Mouse (Mus musculus) inflammation-experienced regulatory T-cells, adult 6 months (primary cell): ENCODE data around the gene Tsc2. TPM values are rescaled to one million over a fixed set of nuclear protein-coding genes. Genes with fewer than 3 reads are reported as not detected.
"Not testable (repeated sequence)": the region's sequence is repeated elsewhere in the genome, so short reads cannot be mapped to it uniquely, and the experiment has no call there.

ENCODE experiments used
- ATAC-seq: one replicate; pipeline ENCODE4 v1.8.0; 2017
- polyA plus RNA-seq, 3 experiments: library from polyadenylated mRNA; unstranded; fragments of 100-300 nt; shearing (Covaris generic); gene quantifications; one replicate each; pipeline ENCODE4 v1.2.1; 2017

Gene Tsc2
- 10 to 100 TPM; 17.0 to 17.7 (median 17.1) TPM for polyA plus RNA-seq

DNA sequence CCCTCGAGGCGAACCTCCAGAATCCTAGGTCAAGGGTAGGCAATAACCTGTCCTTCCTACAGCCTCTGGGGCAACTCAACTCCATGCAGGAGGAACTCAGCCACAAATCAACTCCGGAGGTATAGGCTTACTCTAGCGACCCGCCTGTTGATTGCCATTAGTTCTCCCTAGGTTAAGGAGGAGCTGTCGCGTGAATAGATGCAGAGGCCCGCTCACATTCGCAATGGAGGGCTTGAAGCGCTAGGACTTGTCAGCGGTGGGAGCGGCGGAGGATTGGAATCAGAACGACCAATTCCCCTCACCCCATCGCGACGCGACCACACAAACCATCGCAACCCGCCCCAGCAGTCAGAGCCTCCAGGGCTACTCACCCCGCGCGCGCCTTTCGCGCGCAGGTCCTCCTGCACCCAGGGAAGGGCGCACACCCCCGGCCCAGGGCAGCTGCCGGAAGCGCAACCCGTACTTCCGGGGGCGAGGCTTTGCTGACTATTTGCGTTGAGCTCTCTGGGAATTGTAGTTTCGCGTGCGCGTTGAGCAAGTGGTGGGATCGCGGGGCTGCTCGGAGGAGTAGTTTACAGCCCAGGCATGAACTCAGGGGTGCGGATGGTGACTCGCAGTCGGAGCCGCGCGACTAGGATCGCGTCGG is at the start of gene Tsc2, which contains the start of gene Nthl1:
Gene Tsc2, minus strand, starts transcription at position 464 of the 646 bp plus-strand sequence.
Gene Nthl1, plus strand, starts transcription at position 514 of the 646 bp plus-strand sequence.
- ATAC-seq, result peak; percentile 97

DNA sequence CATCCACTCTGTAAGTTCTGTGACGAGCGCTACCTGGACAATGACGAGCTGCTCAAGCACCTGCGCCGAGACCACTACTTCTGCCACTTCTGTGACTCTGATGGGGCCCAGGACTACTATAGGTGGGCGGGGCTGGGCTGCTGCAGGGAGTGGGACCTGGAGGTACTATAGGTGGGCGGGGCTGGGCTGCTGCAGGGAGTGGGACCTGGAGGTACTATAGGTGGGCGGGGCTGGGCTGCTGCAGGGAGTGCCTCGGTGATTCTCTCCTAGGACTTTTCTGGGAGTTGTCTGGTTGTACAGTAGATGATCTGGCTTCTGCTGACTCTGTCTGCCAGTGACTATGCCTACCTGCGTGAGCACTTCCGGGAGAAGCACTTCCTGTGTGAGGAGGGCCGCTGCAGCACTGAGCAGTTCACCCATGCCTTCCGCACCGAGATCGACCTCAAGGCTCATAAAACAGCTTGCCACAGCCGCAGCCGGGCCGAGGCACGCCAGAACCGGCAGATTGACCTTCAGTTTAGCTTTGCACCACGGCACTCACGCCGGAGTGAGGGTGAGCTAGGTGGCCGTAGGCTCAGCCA is 45.2 kb upstream of the Tsc2 start:
- no peak for ATAC-seq

DNA sequence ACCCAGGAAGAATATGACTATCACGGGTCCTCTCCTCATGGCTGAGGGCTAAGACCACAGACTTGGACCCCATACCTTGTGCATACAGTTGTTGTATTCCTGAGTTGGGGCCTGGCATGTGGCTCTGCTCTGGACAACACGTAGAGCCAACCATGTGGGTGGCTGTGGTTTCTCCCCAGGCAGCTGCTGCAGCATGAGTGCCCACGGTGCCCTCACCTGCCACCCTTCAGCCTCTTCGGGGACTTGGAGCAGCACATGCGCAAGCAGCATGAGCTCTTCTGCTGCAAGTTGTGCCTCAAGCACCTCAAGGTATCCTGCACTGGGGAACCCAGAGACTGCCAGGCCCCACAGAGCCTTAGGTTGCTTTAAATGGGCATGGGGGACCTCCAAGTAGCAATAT is 44.4 kb upstream of the Tsc2 start:
- ATAC-seq, result no peak

DNA sequence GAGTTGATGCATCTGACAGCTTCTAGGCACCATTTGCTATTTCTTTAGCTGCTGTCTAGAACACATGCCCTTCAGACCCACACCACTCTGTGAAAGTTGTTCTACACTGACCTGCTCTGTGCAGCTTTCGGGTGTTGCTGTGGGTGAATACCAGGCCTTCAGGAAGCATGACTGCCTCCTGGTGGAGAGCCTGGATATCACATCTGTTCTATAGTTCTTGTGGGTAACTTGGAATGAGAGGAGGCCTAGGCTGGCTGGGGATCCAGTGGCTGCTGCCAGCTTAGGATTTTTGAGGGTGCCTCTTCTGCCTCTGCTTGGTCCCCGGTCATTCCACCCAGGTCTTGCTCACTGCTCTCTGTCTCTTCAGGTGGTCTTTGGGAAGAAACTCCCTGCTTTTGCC is 43.8 kb upstream of the Tsc2 start:
- ATAC-seq, result peak; percentile 91

DNA sequence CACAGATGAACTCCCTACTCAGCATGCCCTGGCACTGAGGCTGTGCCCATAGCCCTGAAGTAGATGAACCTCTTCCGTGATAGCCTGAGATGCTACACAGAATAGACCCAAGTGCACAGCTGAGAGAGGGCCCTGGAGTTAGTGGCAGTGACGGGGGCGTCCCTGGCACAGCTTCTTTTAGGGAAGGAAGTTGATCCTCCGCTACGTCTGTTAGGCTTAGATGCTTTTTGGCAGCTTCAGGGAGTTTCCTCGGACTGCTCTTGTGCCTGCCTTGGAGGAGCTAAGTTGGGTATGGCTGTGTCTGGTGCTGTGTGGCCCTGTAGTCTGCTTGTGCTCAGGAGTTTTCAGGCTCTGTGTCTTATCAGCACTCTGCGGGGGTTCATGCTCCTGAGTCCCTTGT is 41.8 kb upstream of the Tsc2 start:
- ATAC-seq, result no peak

DNA sequence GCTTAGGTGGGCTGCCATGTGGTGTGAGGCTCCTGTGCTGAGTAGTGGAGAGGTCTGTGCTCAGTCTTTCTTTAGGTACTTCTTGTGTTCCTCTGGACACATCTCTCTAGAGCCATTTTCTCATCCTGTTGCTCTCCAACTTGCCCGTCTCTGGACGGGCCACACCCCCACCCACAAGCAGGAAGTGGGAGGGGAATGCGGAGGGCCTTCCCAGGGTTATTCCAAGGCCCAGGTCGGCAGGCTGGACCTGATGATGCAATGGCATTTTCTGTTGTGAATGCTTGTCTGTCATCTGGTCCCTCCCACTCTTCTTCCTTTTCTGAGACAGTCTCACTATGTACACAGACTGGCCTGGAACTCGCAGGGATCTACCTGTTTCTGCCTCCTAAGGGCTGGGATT is 39.7 kb upstream of the Tsc2 start:
- no peak for ATAC-seq

DNA sequence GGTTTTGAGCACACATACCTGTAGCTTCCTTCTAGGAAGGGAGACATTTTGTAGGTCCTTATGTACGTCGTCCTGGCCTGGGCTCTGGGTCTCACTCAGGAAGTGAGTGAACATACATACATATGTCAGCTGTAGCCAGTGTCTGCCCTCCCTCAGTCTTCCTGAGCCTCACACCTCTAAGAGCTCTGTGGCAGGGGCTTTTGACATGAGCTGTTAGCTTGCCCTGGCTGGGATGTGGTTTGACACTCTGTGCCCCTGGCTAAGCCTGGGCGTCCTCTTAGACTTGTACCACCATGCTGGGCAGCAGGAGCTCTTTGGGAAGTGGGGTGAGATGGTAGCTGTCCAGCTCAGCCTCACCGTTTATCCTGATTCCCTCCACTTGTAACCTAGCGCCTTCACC is 38.9 kb upstream of the Tsc2 start:
- no peak for ATAC-seq

DNA sequence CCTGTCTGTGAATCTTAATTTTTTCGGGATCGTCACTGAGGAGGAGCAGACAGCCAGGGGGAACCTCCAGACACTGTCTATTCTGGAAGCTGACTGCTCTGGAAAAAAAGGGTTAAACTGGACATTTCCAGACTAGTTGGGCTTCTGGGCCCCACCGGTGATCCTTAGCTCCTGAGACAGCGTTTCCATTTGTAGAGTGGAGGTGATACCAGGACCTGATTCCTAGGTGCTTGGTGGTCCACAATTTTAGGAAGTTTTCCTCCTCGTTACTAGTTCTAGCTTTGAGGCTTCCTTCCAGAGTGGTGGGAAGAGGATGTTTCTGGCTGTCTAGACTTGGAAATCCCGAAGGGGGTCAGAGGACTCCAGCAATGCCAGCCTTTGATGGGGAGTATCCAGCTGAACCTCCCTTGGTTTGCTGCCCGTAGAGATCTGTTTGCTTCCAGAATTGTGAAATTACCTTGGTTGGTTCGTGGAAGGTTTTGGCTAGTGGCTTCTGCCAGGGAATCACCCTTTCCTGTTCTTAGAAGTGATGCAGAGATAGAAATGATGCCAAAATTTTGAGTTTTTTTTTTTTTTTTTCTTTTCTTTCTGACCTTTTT is 37.9 kb upstream of the Tsc2 start:
- ATAC-seq, result no peak

DNA sequence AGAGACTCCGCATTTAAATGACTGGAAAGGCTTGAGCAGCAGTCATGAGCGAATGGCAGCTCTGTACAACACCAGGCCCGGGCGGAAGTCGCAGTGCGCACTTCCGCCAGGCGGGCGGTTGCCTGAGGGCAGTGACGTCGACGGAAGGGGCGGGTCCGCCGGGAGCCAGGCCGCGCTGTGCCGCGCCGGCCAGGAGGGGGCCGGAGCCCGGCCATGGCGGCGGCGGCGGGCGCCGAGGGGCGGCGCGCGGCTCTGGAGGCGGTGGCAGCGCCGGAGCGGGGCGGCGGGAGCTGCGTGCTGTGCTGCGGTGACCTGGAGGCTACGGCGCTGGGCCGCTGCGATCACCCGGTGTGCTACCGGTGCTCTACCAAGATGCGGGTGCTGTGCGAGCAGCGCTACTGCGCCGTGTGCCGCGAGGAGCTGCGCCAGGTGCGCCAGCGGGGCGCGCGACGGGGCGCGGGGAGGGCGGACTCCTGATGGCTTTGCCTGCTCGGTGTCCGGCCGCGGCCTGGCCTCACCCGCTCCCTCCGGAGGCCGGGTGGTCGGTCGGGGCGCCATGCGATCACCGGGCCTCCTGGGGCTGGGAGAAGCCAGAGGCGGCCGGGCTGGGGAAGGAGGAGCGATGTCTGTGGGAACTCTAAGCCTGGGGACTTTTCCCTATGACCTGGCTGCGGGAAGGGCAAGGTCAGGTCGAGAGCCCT is 37.3 kb upstream of the Tsc2 start, which contains the start of gene Zfp598:
Gene Zfp598, plus strand, starts transcription at position 143 of the 701 bp plus-strand sequence.
- ATAC-seq, result peak; percentile 99

DNA sequence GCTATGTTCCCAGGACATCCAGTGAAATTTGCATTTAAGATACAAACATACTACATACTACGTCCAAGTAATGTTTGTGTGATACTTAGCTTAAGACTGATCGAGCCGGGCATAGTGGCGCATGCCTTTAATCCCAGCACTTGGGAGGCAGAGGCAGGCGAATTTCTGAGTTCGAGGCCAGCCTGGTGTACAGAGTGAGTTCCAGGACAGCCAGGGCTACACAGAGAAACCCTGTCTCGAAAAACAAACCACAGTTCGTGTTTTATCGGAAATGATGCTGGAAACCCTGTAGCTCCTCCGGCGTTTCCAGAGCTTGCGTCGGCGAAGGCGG is 36.7 kb upstream of the Tsc2 start:
- not testable (repeated sequence) for ATAC-seq

DNA sequence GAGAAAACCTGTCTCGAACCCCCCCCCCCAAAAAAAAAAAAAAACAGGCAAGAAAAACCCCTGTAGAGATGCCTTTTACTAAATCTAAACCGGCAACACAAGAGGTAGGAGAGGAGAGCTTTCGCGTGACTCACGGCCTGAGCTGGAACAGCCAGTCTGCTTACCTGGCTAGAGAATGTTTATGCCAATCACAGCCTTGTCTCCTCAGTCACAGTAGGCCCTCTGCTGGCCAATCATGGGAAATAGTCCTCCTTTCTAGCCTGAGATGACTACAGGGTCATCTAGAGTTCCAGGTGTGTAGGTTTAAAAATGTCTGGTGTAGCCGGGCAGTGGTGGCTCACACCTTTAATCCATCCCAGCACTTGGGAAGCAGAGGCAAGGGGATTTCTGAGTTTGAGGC is 35.0 kb upstream of the Tsc2 start:
- peak; percentile 33 for ATAC-seq

DNA sequence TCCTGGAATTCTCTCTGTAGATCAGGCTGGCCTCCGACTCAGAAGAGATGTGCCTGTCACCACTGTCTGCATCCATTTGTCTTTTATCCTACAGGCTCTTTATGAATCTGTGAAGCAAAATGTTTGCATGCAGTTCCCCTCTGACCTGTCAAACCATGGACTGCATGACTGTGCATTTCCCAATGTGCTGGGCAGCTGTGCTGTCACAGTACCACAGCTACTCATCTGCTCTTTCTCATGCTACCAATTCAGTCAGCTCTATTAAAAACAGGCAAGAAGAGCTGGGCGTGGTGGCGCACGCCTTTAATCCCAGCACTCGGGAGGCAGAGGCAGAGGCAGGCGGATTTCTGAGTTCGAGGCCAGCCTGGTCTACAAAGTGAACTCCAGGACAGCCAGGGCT is 34.6 kb upstream of the Tsc2 start:
- not testable (repeated sequence) for ATAC-seq

DNA sequence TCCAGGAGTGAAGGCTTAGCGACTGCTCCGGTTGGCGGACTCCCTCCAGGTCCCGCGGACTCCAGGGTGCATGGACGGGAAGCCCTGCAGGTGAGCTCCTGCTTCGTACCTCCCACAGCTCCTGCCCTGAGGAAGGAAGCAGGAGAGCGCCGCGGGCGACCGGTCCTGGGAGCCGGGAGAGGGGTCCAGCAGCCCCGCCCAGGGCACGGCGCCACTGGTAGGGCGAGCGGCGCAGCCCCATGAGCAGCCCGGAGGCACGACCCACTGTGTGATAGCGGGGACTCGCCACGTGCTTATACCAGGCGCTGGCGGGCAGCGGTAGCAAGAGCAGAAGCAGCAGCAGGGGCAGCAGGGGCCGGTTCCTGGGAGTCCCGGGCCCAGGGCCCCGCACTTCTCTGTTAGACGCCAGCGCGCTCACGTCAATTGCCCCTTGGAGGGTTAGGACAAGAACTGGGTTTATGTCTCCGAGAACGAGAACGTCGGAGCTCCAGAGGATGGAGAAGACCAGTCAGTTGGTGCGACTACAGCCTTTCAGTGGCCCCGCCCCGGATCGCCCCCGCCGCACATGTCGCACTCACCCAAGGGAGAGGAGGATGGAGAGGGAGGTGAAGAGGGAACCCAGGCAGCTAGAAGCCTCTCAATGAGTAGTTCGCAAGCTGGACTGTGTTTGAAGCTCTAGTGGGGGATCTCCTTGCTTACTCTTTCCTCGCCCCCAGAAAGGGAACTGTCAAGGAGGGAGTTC is 25.8 kb upstream of the Tsc2 start, which contains the start of gene Npw:
Gene Npw, minus strand, starts transcription at position 441 of the 742 bp plus-strand sequence.
- no peak for ATAC-seq

DNA sequence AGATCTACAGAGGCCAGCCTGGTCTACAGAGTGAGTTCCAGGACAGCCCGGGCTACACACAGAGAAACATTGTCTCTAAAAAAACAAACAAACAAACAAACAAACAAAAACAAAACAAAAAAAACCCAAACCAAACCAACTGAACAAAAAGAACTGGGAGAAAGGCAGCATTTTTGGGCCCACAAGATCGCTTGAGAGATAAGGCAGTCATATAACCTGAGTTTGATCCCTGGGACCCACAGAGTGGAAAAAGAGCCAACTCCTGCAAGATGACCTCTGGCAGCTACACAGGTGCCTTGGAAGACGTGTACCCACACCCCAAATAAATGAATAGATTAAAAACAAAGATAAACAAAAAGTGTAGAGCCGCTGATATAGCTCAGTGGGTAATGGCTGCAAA is 22.5 kb upstream of the Tsc2 start:
- ATAC-seq, result no peak

DNA sequence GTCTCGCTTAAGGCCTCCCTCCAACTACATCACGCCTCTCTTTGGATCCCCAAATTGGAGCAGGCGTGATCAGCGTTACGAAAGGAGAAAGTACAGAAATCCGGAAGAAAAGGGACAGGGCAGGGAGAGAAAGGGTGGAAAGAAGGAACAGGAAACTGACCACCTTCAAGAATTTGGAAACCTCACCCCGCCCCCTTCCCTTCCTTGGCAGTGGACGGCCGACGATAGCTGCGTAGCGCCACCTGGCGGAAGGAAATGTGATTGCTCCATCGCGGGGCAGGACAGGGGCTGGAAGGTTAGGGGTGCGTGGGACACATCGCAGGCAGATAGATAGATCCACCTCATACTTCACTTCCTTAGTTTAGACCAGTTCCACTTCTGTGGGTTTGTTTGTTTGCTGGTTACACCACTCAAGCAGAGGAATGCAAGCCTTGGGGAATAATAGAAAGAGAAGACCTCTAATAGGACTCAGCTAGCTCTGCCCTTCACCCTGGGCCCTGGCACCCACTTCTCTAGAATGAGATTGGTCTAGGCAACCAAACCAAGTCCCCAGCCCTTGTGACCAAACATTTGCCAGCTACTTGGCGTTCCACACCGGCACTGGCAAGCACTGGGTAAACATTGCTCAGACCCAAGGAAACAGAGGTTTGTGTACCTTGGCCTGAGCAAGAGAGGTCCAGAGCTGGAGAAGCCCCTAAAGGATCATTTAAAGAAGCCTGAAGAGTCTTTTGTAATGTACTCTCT is 21.7 kb upstream of the Tsc2 start:
- no peak for ATAC-seq

DNA sequence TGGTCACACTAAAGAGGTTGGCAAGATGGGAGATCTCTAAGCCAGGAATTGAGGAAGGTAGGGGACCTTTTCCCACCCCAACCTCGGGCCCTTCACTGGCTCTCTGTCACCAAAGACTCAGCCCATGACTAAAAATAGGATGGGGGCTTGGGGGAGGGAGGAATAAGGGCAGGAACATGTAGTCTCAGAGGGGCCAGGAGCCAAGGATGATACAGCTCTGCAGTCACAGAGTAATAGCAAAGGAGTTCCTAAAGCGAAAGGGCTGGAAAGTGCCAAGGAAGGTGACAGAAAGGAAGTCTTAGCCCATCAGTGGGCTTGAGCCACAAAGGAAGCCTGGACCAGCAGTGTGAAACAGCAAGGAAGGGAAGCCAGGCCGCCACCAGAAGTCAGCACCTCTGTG is 19.4 kb upstream of the Tsc2 start:
- no peak for ATAC-seq

DNA sequence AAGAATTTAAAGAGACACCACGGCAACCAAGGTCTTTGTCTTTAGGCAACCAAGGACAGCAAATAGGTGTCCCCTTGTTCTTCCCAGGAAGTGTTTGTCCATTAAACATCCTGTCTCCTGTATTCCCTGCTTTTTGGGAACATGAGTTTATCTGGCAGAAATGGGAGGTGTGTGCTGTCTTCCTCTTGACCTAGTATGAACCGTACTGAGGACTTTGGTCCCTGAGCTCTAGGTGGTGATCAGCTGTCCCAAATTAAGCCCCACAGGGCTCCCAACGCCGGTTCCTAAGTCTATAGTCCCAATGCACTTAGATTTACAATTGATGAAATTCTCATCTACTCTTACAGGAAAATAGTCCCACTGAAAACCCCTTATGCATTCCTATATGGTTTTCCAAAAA is 18.3 kb upstream of the Tsc2 start:
- ATAC-seq, result no peak

DNA sequence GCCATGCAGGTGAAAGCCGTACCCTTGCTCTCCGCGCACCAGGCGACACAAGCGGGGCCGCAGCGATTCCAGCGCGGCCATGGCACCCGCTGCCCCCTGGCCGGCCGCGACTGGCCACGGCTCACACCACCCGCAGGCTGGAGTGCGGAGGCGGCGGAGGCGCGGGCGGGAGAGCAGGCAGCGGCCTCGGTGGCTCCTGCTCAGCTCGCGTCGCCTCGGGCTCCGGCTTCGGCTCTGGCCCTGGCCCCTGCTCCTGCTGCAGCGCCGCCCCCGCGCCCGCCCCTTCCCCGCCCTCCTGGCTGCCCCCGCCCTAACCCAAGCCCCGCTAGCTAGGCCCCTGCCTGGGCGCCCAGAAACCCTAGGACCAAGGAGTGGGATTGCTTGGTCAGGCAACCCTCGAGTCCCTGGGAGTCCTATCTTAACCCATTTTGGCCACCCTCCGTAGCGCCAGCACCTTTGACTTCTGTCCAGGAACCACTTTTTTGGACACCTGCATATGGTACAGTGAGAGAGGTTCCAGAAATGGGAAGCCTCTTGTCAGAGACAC is 17.7 kb upstream of the Tsc2 start, which contains the start of gene Slc9a3r2:
Gene Slc9a3r2, minus strand, starts transcription at position 258 of the 547 bp plus-strand sequence.
- ATAC-seq, result no peak

DNA sequence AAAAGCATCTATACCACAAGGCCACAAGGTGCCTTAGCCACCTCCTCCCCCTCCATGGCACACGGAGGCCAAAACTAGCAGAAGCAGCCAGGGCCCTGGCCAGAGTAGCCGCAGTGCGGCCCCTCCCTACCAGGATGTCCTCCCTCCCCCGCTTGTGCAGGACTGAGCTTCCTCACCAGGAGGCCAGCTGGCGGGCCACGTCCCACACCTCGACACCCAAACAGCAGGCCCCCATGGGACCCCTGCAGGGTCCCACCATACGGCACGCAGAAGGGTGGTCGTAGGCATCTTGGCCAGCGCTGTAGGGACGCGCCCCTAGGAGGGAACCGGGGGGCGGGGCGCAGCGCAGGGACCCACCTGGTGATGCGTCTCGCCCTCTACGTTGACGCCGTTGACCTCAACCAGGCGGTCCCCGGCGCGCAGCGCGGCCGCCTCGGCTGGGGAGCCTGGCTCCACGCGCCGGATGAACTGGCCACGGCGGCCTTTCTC is 17.2 kb upstream of the Tsc2 start:
- no peak for ATAC-seq

DNA sequence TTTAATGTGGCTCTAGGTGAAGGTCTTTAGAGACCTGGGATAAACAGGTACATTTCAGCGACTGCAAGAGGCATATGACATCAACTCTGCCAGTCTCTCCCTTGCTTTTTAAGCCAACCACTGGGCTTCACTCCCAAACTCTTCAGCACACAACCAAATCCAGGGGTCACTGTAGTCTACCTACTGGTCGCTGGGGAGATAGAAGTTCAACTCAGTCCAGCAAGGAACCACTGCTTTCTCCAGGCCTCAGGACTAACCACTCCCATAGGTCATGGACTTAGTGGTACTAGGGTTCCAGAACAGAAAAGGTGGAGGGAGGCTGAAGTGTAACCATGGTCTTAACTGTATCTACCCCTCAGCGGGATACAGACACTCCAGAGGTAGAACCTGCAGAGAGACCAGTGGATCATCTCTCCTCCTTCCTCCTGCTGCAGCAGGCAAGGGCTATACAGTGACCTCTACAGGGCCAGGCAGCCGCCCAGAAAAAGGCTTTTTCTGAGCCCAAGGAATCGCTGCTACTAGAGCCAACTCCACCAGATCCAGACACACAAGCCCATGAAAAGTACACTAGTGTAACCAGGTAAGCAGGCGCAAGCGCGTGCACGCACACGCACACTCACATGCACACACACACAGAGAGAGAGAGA is 16.4 kb upstream of the Tsc2 start:
- no peak for ATAC-seq

DNA sequence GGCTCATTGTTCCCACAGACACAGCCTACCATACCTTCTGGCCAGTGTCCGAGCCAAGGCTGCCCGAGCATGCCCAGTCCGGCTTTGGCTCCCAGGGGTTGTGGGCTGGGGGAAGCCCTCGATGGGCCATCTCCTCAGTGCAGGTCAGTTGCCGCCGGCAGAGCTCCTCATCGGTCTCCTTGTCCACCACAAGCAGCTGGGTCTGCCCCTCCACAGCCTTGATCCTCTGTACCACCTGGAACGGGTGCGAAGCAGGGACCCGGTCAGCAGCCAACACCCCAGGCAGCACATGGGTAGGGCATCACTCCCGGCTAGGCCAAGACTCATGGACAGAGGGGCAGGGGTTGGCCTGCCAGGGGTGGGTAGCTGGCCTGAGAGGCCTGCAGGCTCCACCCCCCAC is 15.1 kb upstream of the Tsc2 start:
- no peak for ATAC-seq
